Mouse (Mus musculus): ENCODE results near the gene Zfp526. TPM values are rescaled to one million over a fixed set of nuclear protein-coding genes. Genes with fewer than 3 reads are reported as not detected.

Gene Zfp526
- 5.8 and 8.7 TPM in 2 replicates for polyA plus RNA-seq (2012; rRNA removed)

GRCm38 (mm10) chr7:25221102-25221883, at the start of gene Zfp526:
Gene Zfp526, plus strand, starts transcription at chr7:25221425.
- Histone ChIP-seq H3K4me1 (ENCODE audit: control insufficient read depth, insufficient read depth, insufficient read length, low read length) (peaks cover 11% of the 10 kb centered on the region), H3K27ac (ENCODE audit: insufficient read depth, low read depth, low read length) (peak within 1 kb of the TSS; percentile 93), H3K4me3 (ENCODE audit: low read depth, low read length) (peak within 1 kb of the TSS; percentile 84), H3K36me3 (ENCODE audit: control insufficient read depth, insufficient read depth, low read length) (peaks cover 25% of the 10 kb centered on the region), H3K27me3 (ENCODE audit: control insufficient read depth, insufficient read depth, low read length) (no peaks in the 10 kb centered on the region)
- no peak for TF ChIP-seq CTCF (IDR thresholded peaks at IDR 0.05; ENCODE audit: extremely low read depth, insufficient read length, insufficient replicate concordance, low read depth, low read length)
- TF ChIP-seq POLR2A (IDR thresholded peaks at IDR 0.05; ENCODE audit: low read depth, low read length) = peak; percentile 68
- under 1% methylated on average over 39 of the region's 45 CpGs for WGBS

- peaks cover 13% of the 10 kb centered on the region for H3K27me3 ChIP-seq (ENCODE audit: control insufficient read depth, insufficient read depth, low read length)
- 33% methylated on average over 5 of the region's 5 CpGs for WGBS
- H3K4me1 ChIP-seq (ENCODE audit: control insufficient read depth, insufficient read depth, insufficient read length, low read length) = no peaks in the 10 kb centered on the region
- no peak overlapping the region for H3K4me3 ChIP-seq (ENCODE audit: low read depth, low read length)
- no peaks in the 10 kb centered on the region for H3K36me3 ChIP-seq (ENCODE audit: control insufficient read depth, insufficient read depth, low read length)
- H3K27ac ChIP-seq (ENCODE audit: insufficient read depth, low read depth, low read length) = no peak overlapping the region
- no peak for TF ChIP-seq POLR2A (IDR thresholded peaks at IDR 0.05; ENCODE audit: low read depth, low read length)
- TF ChIP-seq CTCF (IDR thresholded peaks at IDR 0.05; ENCODE audit: extremely low read depth, insufficient read length, insufficient replicate concordance, low read depth, low read length) = no peak
Measured at GRCm38 (mm10) chr7:25172669-25173068, 48.6 kb upstream of the Zfp526 start.

- Histone ChIP-seq H3K4me3 (ENCODE audit: low read depth, low read length) (no peak overlapping the region), H3K27me3 (ENCODE audit: control insufficient read depth, insufficient read depth, low read length) (peaks cover 29% of the 10 kb centered on the region), H3K36me3 (ENCODE audit: control insufficient read depth, insufficient read depth, low read length) (no peaks in the 10 kb centered on the region), H3K27ac (ENCODE audit: insufficient read depth, low read depth, low read length) (no peak overlapping the region), H3K4me1 (ENCODE audit: control insufficient read depth, insufficient read depth, insufficient read length, low read length) (peaks cover 5% of the 10 kb centered on the region)
- TF ChIP-seq POLR2A (IDR thresholded peaks at IDR 0.05; ENCODE audit: low read depth, low read length) (no peak), CTCF (IDR thresholded peaks at IDR 0.05; ENCODE audit: extremely low read depth, insufficient read length, insufficient replicate concordance, low read depth, low read length) (no peak)
- WGBS = 54% methylated on average over 11 of the region's 11 CpGs
Measured at GRCm38 (mm10) chr7:25174343-25174742, 46.9 kb upstream of the Zfp526 start.

GRCm38 (mm10) chr7:25178317-25178716, 42.9 kb upstream of the Zfp526 start:
- TF ChIP-seq CTCF (IDR thresholded peaks at IDR 0.05; ENCODE audit: extremely low read depth, insufficient read length, insufficient replicate concordance, low read depth, low read length) (no peak), POLR2A (IDR thresholded peaks at IDR 0.05; ENCODE audit: low read depth, low read length) (no peak)
- H3K27ac ChIP-seq (ENCODE audit: insufficient read depth, low read depth, low read length) = no peak overlapping the region
- H3K27me3 ChIP-seq (ENCODE audit: control insufficient read depth, insufficient read depth, low read length) = peaks cover 61% of the 10 kb centered on the region
- 5% methylated on average over 17 of the region's 17 CpGs for WGBS
- H3K36me3 ChIP-seq (ENCODE audit: control insufficient read depth, insufficient read depth, low read length) = no peaks in the 10 kb centered on the region
- peak overlapping the region; percentile 52 for H3K4me3 ChIP-seq (ENCODE audit: low read depth, low read length)
- peaks cover 5% of the 10 kb centered on the region for H3K4me1 ChIP-seq (ENCODE audit: control insufficient read depth, insufficient read depth, insufficient read length, low read length)

- Histone ChIP-seq H3K27ac (ENCODE audit: insufficient read depth, low read depth, low read length) (no peak overlapping the region), H3K36me3 (ENCODE audit: control insufficient read depth, insufficient read depth, low read length) (no peaks in the 10 kb centered on the region), H3K27me3 (ENCODE audit: control insufficient read depth, insufficient read depth, low read length) (peaks cover 61% of the 10 kb centered on the region), H3K4me3 (ENCODE audit: low read depth, low read length) (peak overlapping the region; percentile 52), H3K4me1 (ENCODE audit: control insufficient read depth, insufficient read depth, insufficient read length, low read length) (peaks cover 5% of the 10 kb centered on the region)
- 3% methylated on average over 56 of the region's 56 CpGs for WGBS
- TF ChIP-seq POLR2A (IDR thresholded peaks at IDR 0.05; ENCODE audit: low read depth, low read length) (no peak), CTCF (IDR thresholded peaks at IDR 0.05; ENCODE audit: extremely low read depth, insufficient read length, insufficient replicate concordance, low read depth, low read length) (no peak)
Measured at GRCm38 (mm10) chr7:25178787-25179605, 42.2 kb upstream of the Zfp526 start.

- H3K4me3 ChIP-seq (ENCODE audit: low read depth, low read length) = peak within 1 kb of the TSS; percentile 54
- 1% methylated on average over 50 of the region's 56 CpGs for WGBS
- peaks cover 61% of the 10 kb centered on the region for H3K27me3 ChIP-seq (ENCODE audit: control insufficient read depth, insufficient read depth, low read length)
- peaks cover 5% of the 10 kb centered on the region for H3K4me1 ChIP-seq (ENCODE audit: control insufficient read depth, insufficient read depth, insufficient read length, low read length)
- no peaks in the 10 kb centered on the region for H3K36me3 ChIP-seq (ENCODE audit: control insufficient read depth, insufficient read depth, low read length)
- no peak within 1 kb of the TSS for H3K27ac ChIP-seq (ENCODE audit: insufficient read depth, low read depth, low read length)
- TF ChIP-seq POLR2A (IDR thresholded peaks at IDR 0.05; ENCODE audit: low read depth, low read length) (no peak), CTCF (IDR thresholded peaks at IDR 0.05; ENCODE audit: extremely low read depth, insufficient read length, insufficient replicate concordance, low read depth, low read length) (no peak)
Measured at GRCm38 (mm10) chr7:25179606-25180161, 41.5 kb upstream of the Zfp526 start, which contains the start of gene Pou2f2. Gene Pou2f2, minus strand, starts transcription at chr7:25179726.

All from small intestine, adult 2 months (tissue).